Comparison of ENCODE assay signal across 9 mouse cellular contexts in the genomic region with DNA sequence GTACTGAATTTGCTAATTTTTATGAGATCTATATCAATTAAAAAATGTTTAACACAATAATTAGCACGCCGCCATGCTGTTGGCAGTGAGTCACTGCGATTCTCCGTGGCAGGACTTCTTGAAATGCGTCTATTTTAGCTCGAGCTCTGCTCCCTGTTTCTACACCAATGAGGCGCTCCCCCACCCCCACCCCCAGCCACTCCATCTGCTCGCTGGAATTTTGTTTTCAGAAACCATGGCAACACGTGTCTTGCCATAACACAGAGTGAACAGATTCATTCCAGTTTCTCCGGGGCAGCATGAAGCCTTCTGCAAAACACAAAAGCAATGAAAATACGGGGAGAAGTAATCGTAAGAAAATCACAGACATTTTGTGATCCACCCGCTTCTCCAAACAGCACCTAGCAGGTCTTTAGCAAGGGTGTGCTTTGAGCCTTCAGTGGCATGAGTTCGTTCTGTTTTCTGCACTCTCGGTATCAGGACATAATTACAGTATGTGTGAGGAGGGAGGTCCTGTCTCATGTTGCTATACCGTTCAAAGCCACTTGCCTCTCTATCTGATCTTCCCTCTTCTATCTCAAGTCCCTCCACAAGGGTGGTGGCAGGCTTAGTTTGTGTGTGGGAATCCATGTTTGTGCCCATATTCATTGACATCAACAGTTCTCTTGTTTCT. TPM values are rescaled to one million over a fixed set of nuclear protein-coding genes. Genes with fewer than 3 reads are reported as not detected.
DNase-seq lines count a peak whose midpoint lies in the region; ATAC-seq and TF ChIP-seq lines count a peak whose summit lies in the region.
"Had no signal": no experiment of that assay in that cellular context is flagged by ENCODE, and none has a peak within 500 bp of the region (broad histone marks: within the 10 kb centered on the region; RNA-seq: fewer than 3 reads in every experiment).

No protein-coding gene starts in this region.

- H3K4me1 ChIP-seq in lung, embryonic 14.5 days (ENCODE audit: insufficient read depth) = no peaks in the 10 kb centered on the region
- peaks cover 12% of the 10 kb centered on the region for H3K4me1 ChIP-seq in embryonic facial prominence, embryonic 15.5 days
- H3K4me1 ChIP-seq in hindbrain, postnatal 0 days (ENCODE audit: insufficient read depth, low read length) = 0 out of 2 replicates have a peak, but pooled peaks cover 4% of the 10 kb centered on the region
- H3K4me1 ChIP-seq in limb, embryonic 12.5 days (replicated peaks) = peaks cover 14% of the 10 kb centered on the region

- peak; percentile 84 for DNase-seq in lung, embryonic 14.5 days
- no peak for DNase-seq in lung, postnatal 25 days (ENCODE audit: low spot score)
- peak; percentile 86 for DNase-seq in hindbrain, postnatal 0 days (ENCODE audit: low spot score)
- peak; percentile 70 for DNase-seq in retina, postnatal 1 day
- DNase-seq in thymus, postnatal 25 days = no peak

- peak; percentile 93 for ATAC-seq in lung, embryonic 14.5 days (ENCODE audit: insufficient read depth)
- no peak for ATAC-seq in embryonic facial prominence, embryonic 15.5 days (ENCODE audit: insufficient number of reproducible peaks, low FRiP score, low TSS enrichment, low read depth)
- peak; percentile 89 for ATAC-seq in hindbrain, postnatal 0 days
- ATAC-seq in limb, embryonic 12.5 days (ENCODE audit: insufficient number of reproducible peaks, insufficient read depth, low FRiP score, low TSS enrichment, low read depth) = peak; percentile 49; the same call in 1 of the 2 replicates
- no peak for ATAC-seq in activated CD4-positive, CD25-positive, alpha-beta regulatory T cell, adult 4 months

- H3K36me3 ChIP-seq in lung, embryonic 14.5 days (ENCODE audit: insufficient read depth) = no peaks in the 10 kb centered on the region
- H3K36me3 ChIP-seq in embryonic facial prominence, embryonic 15.5 days = no peaks in the 10 kb centered on the region
- no peaks in the 10 kb centered on the region for H3K36me3 ChIP-seq in hindbrain, postnatal 0 days (ENCODE audit: insufficient read depth, low read length)
- no peaks in the 10 kb centered on the region for H3K36me3 ChIP-seq in limb, embryonic 12.5 days

- 8% methylated on average over 16 of the region's 16 CpGs for WGBS in lung, embryonic 14.5 days
- 9% methylated on average over 16 of the region's 16 CpGs for WGBS in embryonic facial prominence, embryonic 15.5 days
- 11% methylated on average over 16 of the region's 16 CpGs for WGBS in hindbrain, postnatal 0 days
- 38% methylated on average over 16 of the region's 16 CpGs for WGBS in limb, embryonic 12.5 days

- no peak overlapping the region for H3K9ac ChIP-seq in lung, embryonic 14.5 days
- no peak overlapping the region for H3K9ac ChIP-seq in embryonic facial prominence, embryonic 15.5 days
- 0 out of 2 replicates have a peak overlapping the region, but pooled peaks have one; percentile 33 for H3K9ac ChIP-seq in hindbrain, postnatal 0 days (replicated peaks; ENCODE audit: low read length)
- no peak overlapping the region for H3K9ac ChIP-seq in limb, embryonic 12.5 days (replicated peaks)

- H3K9me3 ChIP-seq in lung, embryonic 14.5 days (ENCODE audit: low read depth, low read length) = no peaks in the 10 kb centered on the region
- H3K9me3 ChIP-seq in embryonic facial prominence, embryonic 15.5 days (replicated peaks) = no peaks in the 10 kb centered on the region
- H3K9me3 ChIP-seq in hindbrain, postnatal 0 days (ENCODE audit: low read length) = no peaks in the 10 kb centered on the region
- no peaks in the 10 kb centered on the region for H3K9me3 ChIP-seq in limb, embryonic 12.5 days

- no peak overlapping the region for H3K27ac ChIP-seq in lung, embryonic 14.5 days (ENCODE audit: low read depth)
- H3K27ac ChIP-seq in embryonic facial prominence, embryonic 15.5 days (replicated peaks) = no peak overlapping the region
- H3K27ac ChIP-seq in hindbrain, postnatal 0 days = peak overlapping the region; percentile 57
- H3K27ac ChIP-seq in limb, embryonic 12.5 days = no peak overlapping the region
- H3K27ac ChIP-seq: macrophage had no signal

- no peak for TF ChIP-seq CTCF in lung, embryonic 14.5 days (IDR thresholded peaks at IDR 0.05; ENCODE audit: low read depth)
- TF ChIP-seq CTCF in hindbrain, postnatal 0 days (IDR thresholded peaks at IDR 0.05; ENCODE audit: low read depth) = no peak

- no peaks in the 10 kb centered on the region for H3K27me3 ChIP-seq in lung, embryonic 14.5 days (ENCODE audit: insufficient read depth, low read length)
- no peaks in the 10 kb centered on the region for H3K27me3 ChIP-seq in embryonic facial prominence, embryonic 15.5 days
- no peaks in the 10 kb centered on the region for H3K27me3 ChIP-seq in hindbrain, postnatal 0 days (ENCODE audit: insufficient read depth, low read length)
- H3K27me3 ChIP-seq in limb, embryonic 12.5 days = no peaks in the 10 kb centered on the region

- H3K4me2 ChIP-seq in lung, embryonic 14.5 days = peak overlapping the region; percentile 58
- H3K4me2 ChIP-seq in embryonic facial prominence, embryonic 15.5 days (replicated peaks) = peak overlapping the region; percentile 50
- H3K4me2 ChIP-seq in hindbrain, postnatal 0 days (ENCODE audit: low read depth, low read length) = peak overlapping the region; percentile 53
- peak overlapping the region; percentile 45 for H3K4me2 ChIP-seq in limb, embryonic 12.5 days

- H3K4me3 ChIP-seq in lung, embryonic 14.5 days (ENCODE audit: low read depth, low read length) = peak overlapping the region; percentile 25; the same call in 1 of the 2 replicates
- H3K4me3 ChIP-seq in embryonic facial prominence, embryonic 15.5 days (replicated peaks) = peak overlapping the region; percentile 22
- peak overlapping the region; percentile 21 for H3K4me3 ChIP-seq in hindbrain, postnatal 0 days (ENCODE audit: low read length)
- H3K4me3 ChIP-seq in limb, embryonic 12.5 days (replicated peaks) = no peak overlapping the region; the same call in 1 of the 2 replicates

RNA-seq across cellular contexts. Expression of gene Shc3, which starts 34.1 kb away (rescaled TPM):
- not detected in 2 replicates for polyA plus RNA-seq in lung, embryonic 14.5 days (2014; fragmentation: Nextera tagmentation; extraction: Ambion mirVana)
- 1.1 and 1.4 TPM in 2 replicates for polyA plus RNA-seq in embryonic facial prominence, embryonic 15.5 days (2015; fragmentation: Nextera tagmentation; extraction: Ambion mirVana)
- total RNA-seq in hindbrain, postnatal 0 days (2014; rRNA removed) = 111 and 122 TPM in 2 replicates
- 8.5 and 9.1 TPM in 2 replicates for polyA plus RNA-seq in hindbrain, postnatal 0 days (2015; fragmentation: Nextera tagmentation; extraction: Ambion mirVana)
- 0.31 and 0.63 TPM in 2 replicates for polyA plus RNA-seq in limb, embryonic 12.5 days (2016; fragmentation: Nextera tagmentation; extraction: Ambion mirVana)
- not detected for polyA plus RNA-seq in activated CD4-positive, CD25-positive, alpha-beta regulatory T cell, adult 4 months (2017; shearing (Covaris generic))
- polyA plus RNA-seq: macrophage had no signal

RNA-seq across cellular contexts. Expression of gene Cks2, which starts 41.7 kb away (rescaled TPM):
- polyA plus RNA-seq in lung, embryonic 14.5 days (2014; fragmentation: Nextera tagmentation; extraction: Ambion mirVana) = 426 and 436 TPM in 2 replicates
- polyA plus RNA-seq in embryonic facial prominence, embryonic 15.5 days (2015; fragmentation: Nextera tagmentation; extraction: Ambion mirVana) = 228 and 250 TPM in 2 replicates
- 40.0 and 41.0 TPM in 2 replicates for total RNA-seq in hindbrain, postnatal 0 days (2014; rRNA removed)
- polyA plus RNA-seq in hindbrain, postnatal 0 days (2015; fragmentation: Nextera tagmentation; extraction: Ambion mirVana) = 58.6 and 69.4 TPM in 2 replicates
- 351 and 364 TPM in 2 replicates for polyA plus RNA-seq in limb, embryonic 12.5 days (2016; fragmentation: Nextera tagmentation; extraction: Ambion mirVana)
- polyA plus RNA-seq in activated CD4-positive, CD25-positive, alpha-beta regulatory T cell, adult 4 months (2017; shearing (Covaris generic)) = 10 to 100 TPM; 77.3 to 94.3 TPM

RNA-seq across cellular contexts. Expression of gene Secisbp2, which starts 48.1 kb away (rescaled TPM):
- 26.1 and 31.3 TPM in 2 replicates for polyA plus RNA-seq in lung, embryonic 14.5 days (2014; fragmentation: Nextera tagmentation; extraction: Ambion mirVana)
- 31.6 and 35.1 TPM in 2 replicates for polyA plus RNA-seq in embryonic facial prominence, embryonic 15.5 days (2015; fragmentation: Nextera tagmentation; extraction: Ambion mirVana)
- 13.7 and 15.0 TPM in 2 replicates for total RNA-seq in hindbrain, postnatal 0 days (2014; rRNA removed)
- polyA plus RNA-seq in hindbrain, postnatal 0 days (2015; fragmentation: Nextera tagmentation; extraction: Ambion mirVana) = 20.1 and 21.8 TPM in 2 replicates
- polyA plus RNA-seq in limb, embryonic 12.5 days (2016; fragmentation: Nextera tagmentation; extraction: Ambion mirVana) = 26.5 and 29.4 TPM in 2 replicates
- polyA plus RNA-seq in activated CD4-positive, CD25-positive, alpha-beta regulatory T cell, adult 4 months (2017; shearing (Covaris generic)) = 10 to 100 TPM; 33.4 to 38.9 TPM

Comparison
In these comparisons a context has a peak if more than half of its experiments do, and no peak if none do; other contexts are left out.
1. DNase-seq: peak in lung, embryonic 14.5 days (single experiment), hindbrain, postnatal 0 days (single experiment) and retina, postnatal 1 day (single experiment); none in lung, postnatal 25 days (single experiment) and thymus, postnatal 25 days (single experiment).
2. ATAC-seq: peak in lung, embryonic 14.5 days (single experiment), hindbrain, postnatal 0 days (single experiment) and limb, embryonic 12.5 days (single experiment); none in embryonic facial prominence, embryonic 15.5 days (single experiment) and activated CD4-positive, CD25-positive, alpha-beta regulatory T cell, adult 4 months (single experiment).
3. Peak in every context shown above with its lines, with median percentiles within 50 percentile points of each other: H3K4me2 ChIP-seq.